Mouse (Mus musculus) c-Kit-positive CD71-positive TER-119-negative erythroid progenitor cells, embryonic 14.5 days (primary cell): ENCODE results near the gene Stk4.
"Not testable (repeated sequence)": the region's sequence is repeated elsewhere in the genome, so short reads cannot be mapped to it uniquely, and the experiment has no call there.

Experiments
- DNase-seq: peaks from one replicate; pipeline ENCODE4 v3.0.0-alpha.2; 2013; ENCODE audit warnings: low read depth

The Stk4 gene

DNA sequence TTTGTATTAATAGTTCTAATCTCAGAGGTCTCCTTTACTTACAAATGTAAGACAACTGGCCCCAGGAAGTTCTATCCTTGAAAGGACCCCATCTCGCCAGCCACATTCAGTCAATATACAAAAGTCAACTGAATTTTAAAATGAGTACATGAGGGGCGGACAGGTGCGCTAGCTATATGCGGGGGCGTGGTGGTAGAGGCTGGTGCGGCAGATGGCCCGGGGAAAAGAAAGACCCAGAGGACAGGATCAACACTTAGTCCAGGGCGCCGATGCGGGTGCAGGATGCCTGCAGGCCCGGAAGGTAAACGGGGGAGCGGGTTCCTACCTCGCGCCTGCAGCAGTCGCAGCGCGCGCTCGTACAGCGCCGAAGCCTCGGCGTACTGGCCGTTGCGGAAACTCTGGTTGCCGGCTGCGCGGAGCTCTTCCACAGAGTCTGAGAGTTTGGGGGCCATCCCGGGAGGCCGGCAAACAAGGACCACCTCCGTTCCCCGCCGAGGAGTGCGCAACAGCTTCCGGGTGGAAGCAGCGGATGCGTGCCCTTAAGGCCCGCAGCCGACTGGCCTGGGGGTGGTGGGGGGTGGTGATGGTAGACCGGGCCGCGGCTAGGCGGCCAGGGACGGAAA, at the start of gene Stk4:
Gene Stk4, plus strand, starts transcription at position 181 of the 623 bp plus-strand sequence.
- peak; percentile 24 for DNase-seq

- no peak for DNase-seq
Measured at GRCm38 (mm10) chr2:164022104-164022503, 48.0 kb upstream of the Stk4 start.

DNA sequence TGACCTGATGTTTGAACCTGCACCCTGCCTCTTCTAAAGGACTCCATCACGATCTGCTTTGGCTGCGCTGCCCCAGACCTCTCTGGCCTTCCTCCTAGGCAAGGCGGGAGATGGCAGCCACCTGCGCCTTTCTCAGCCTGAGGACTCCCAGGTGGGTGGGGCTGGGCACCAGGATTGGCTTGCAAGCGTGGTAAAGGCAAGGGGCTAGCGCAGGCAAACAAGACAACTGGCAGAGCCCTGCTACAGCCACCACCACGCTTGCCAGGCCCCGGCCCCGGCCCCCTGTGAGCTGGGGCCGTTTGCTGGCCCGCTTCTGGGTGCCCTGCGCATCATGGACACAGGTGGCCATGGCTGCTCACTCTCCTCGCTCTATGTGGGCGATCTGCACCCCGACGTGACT, 45.0 kb upstream of the Stk4 start, which contains the start of gene Pabpc1l:
Gene Pabpc1l, plus strand, starts transcription at position 301 of the 400 bp plus-strand sequence.
- no peak for DNase-seq

GRCm38 (mm10) chr2:164031147-164031546, 39.0 kb upstream of the Stk4 start:
- no peak for DNase-seq

- DNase-seq = no peak
Measured at GRCm38 (mm10) chr2:164032973-164033372, 37.1 kb upstream of the Stk4 start.

GRCm38 (mm10) chr2:164036520-164037019, 33.6 kb upstream of the Stk4 start:
- DNase-seq = peak; percentile 25

- DNase-seq = no peak
Measured at GRCm38 (mm10) chr2:164038407-164039028, 31.6 kb upstream of the Stk4 start.

DNA sequence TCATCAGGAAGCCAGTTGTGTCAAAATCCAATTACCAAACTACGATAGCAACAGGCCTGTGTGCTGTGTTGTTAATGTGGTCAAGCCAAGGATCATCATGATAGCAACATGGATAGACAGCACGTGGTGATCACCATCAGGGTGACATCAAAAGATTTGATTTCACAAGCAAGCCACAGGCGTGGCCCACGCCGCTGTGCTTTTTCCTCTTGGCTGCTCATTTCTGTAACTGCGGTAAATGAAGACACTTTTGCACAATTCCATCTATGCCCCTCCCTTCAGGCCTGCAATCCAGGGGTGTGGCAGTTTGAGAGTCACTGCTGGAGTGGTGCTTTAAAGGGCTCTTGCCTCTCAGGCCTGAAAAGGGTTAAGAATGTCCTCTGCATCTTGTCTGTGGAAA, 29.2 kb upstream of the Stk4 start:
- no peak for DNase-seq

DNA sequence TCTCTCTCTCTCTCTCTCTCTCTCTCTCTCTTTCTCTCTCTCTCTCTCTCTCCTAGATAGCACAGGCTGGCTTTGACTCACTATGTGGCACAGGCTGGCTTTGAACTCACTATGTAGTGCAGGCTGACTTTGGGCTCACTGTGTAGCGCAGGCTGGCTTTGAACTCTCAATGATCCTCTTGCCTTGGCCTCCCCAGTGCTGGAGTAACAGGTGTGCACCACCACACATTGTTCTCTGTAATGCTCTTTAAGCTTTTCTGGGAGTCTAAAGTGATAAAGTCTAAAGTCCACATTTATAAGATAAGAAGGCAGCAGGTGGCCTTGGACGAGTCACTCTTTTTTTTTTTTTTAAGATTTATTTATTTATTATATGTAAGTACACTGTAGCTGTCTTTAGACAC, 28.6 kb upstream of the Stk4 start:
- no peak for DNase-seq

GRCm38 (mm10) chr2:164047197-164047690, 22.9 kb upstream of the Stk4 start:
- DNase-seq = no peak

GRCm38 (mm10) chr2:164053767-164054166, 16.4 kb upstream of the Stk4 start:
- DNase-seq = no peak

- DNase-seq = no peak
Measured at GRCm38 (mm10) chr2:164054671-164055070, 15.5 kb upstream of the Stk4 start.

DNA sequence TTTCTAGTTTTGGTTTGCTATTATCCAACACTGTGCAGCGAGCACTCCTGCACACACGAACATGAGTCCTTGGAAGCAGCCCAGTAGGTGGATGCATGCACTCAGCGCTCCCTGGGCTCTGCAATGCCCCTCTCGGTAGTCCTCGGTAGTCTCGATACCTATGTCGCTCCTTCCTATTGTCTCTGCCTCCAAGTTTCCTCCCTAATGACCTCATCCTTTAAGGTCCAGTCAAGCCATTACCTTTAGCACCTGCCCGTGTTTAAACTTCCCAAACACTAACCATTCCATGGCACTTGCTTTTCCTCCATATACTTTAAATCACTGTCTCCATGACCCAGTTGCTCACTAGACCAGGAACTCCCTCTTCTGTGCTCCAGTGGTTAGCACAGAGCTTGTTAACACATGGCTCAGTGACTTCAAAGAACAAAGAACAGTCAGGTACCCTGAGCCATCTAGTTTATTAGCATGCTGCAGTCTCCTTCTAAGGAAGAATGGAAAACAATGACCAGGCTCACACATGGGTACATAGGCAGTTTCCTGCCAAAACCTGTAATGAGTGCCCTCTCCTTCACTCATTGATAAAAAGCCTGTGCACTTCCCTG, 10.4 kb upstream of the Stk4 start:
- DNase-seq = no peak

GRCm38 (mm10) chr2:164070765-164071436, 779 bp downstream of the Stk4 start, which contains the start of gene Tomm34:
Gene Tomm34, minus strand, starts transcription at chr2:164071169.
- peak; percentile 85 for DNase-seq

- DNase-seq = not testable (repeated sequence)
Measured at GRCm38 (mm10) chr2:164071437-164071820, 1.3 kb downstream of the Stk4 start.

GRCm38 (mm10) chr2:164072109-164072508, 2.0 kb downstream of the Stk4 start:
- DNase-seq = no peak

DNA sequence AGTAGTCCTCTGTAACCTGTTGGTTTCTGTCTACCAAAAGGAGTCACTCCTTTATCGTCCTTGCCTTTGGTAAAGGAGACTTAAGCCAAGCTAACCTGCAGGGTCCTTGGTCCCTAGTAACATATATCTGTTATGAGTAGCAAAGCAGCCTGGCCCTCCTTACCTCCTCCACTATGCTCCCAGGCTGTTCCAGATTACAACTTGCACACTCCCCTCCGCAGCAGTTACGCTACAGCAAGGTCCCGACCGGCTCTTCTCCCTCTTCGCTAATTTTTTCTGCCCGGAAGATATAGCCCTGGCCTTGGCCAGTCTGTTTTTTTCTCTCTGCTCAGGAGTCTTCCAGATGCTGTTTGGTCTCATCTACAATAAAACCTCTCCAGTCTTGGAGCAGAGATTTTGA, 3.0 kb downstream of the Stk4 start:
- DNase-seq = no peak

- peak; percentile 97 for DNase-seq
Measured at GRCm38 (mm10) chr2:164073918-164074578, 3.9 kb downstream of the Stk4 start.

DNA sequence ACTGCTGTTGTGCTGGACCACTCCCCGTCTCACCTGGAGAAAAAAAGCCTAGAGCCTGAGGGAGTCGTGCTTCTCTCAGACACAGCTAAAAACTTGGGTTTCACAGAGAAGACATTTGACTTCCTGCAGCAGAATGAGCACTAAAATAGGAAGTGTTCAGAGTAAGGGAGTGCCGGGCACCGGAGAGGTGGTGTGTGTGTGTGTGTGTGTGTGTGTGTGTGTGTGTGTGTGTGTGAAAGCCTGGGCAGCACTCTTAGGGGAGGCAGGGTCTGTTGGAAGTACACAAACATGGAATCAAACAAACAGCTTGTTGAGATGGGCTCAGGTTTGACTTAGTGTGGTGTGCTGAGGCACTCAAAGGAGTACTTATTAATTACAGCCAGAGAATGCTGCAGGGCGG, 5.0 kb downstream of the Stk4 start:
- no peak for DNase-seq

- DNase-seq = no peak
Measured at GRCm38 (mm10) chr2:164076874-164077425, 6.8 kb downstream of the Stk4 start.

GRCm38 (mm10) chr2:164077875-164078274, 7.8 kb downstream of the Stk4 start:
- no peak for DNase-seq

- DNase-seq = no peak
Measured at GRCm38 (mm10) chr2:164079488-164079887, 9.4 kb downstream of the Stk4 start.
